Mouse (Mus musculus) limb, embryonic 11.5 days (tissue): ENCODE data around the gene Nme6. TPM values are rescaled to one million over a fixed set of nuclear protein-coding genes. Genes with fewer than 3 reads are reported as not detected.
A peak's percentile ranks its signal among the peaks of the same experiment; 100 is the strongest.

ENCODE experiments used
- ATAC-seq: fragments of 200-750 bp; cut with Nextera tagmentation; 2 replicates; pipeline ENCODE4 v1.8.0; 2017; ENCODE audit warnings: low read depth; ENCODE audit not compliant: insufficient number of reproducible peaks, low FRiP score, low TSS enrichment
- DNase-seq: peaks from one replicate; pipeline ENCODE4 v3.0.0-alpha.2; 2015; ENCODE audit warnings: low spot score
- H3K27ac ChIP-seq: fragments of 300-500 bp; sonication (generic); replicated peaks from 2 replicates; pipeline ENCODE4 v1.5.1; 2014; ENCODE audit warnings: low read depth, mild to moderate bottlenecking, low read length
- H3K27me3 ChIP-seq: fragments of 300-500 bp; sonication (generic); 2 replicates; pipeline ENCODE4 v1.6.1; 2014; ENCODE audit warnings: mild to moderate bottlenecking, low read length, mixed read lengths; ENCODE audit not compliant: control insufficient read depth, insufficient read depth
- H3K36me3 ChIP-seq: fragments of 300-500 bp; sonication (generic); 2 replicates; pipeline ENCODE4 v1.6.1; 2014; ENCODE audit warnings: mild to moderate bottlenecking, low read length, moderate library complexity, mixed read lengths; ENCODE audit not compliant: control insufficient read depth, insufficient read depth
- H3K4me1 ChIP-seq: fragments of 300-500 bp; sonication (generic); 2 replicates; pipeline ENCODE4 v1.6.1; 2014; ENCODE audit warnings: low read length, mixed read lengths; ENCODE audit not compliant: control insufficient read depth, insufficient read depth
- H3K4me2 ChIP-seq: fragments of 300-500 bp; sonication (generic); 2 replicates; pipeline ENCODE4 v1.6.1; 2014; ENCODE audit warnings: low read depth, mild to moderate bottlenecking, moderate library complexity; ENCODE audit not compliant: severe bottlenecking
- H3K4me3 ChIP-seq: fragments of 300-500 bp; sonication (generic); 2 replicates; pipeline ENCODE4 v1.5.1; 2014; ENCODE audit warnings: low read depth, low read length
- H3K9ac ChIP-seq: fragments of 300-500 bp; sonication (generic); 2 replicates; pipeline ENCODE4 v1.6.1; 2014; ENCODE audit warnings: mild to moderate bottlenecking, low read length
- H3K9me3 ChIP-seq: fragments of 300-500 bp; sonication (generic); 2 replicates; pipeline ENCODE4 v1.6.1; 2016; ENCODE audit warnings: low read length; ENCODE audit not compliant: control insufficient read depth
- WGBS: fragments of 180-500 bp; shearing (Covaris S2); extraction: QIAGEN DNeasy Blood & Tissue Kit; methylation state at CpG from one replicate; pipeline ENCODE4 v1.1.7; 2014; 5-methylcytosine and 5-hydroxymethylcytosine counted together
- polyA plus RNA-seq: library from polyadenylated mRNA; unstranded; fragments of >200 nt; fragmentation: Nextera tagmentation; extraction: Ambion mirVana; gene quantifications from 2 replicates; pipeline ENCODE4 v1.2.1, GENCODE M21; 2014

Gene Nme6
- polyA plus RNA-seq, 1 experiment from 2014 or later = 91.5 TPM

GRCm38 (mm10) chr9:109875695-109876601 lies 43.4 kb downstream of the Nme6 start:
- Histone ChIP-seq H3K9me3 (no peaks in the 10 kb centered on the region), H3K4me2 (peak overlapping the region; percentile 84), H3K9ac (peak overlapping the region; percentile 94), H3K27me3 (no peaks in the 10 kb centered on the region), H3K4me1 (peaks cover 3% of the 10 kb centered on the region; the same call in 1 of the 2 replicates), H3K4me3 (peak overlapping the region; percentile 85), H3K36me3 (peaks cover 23% of the 10 kb centered on the region; the same call in 1 of the 2 replicates), H3K27ac (peak overlapping the region; percentile 77)
- under 1% methylated on average over 64 of the region's 76 CpGs for WGBS
- ATAC-seq (peak; percentile 49), DNase-seq (peak; percentile 65)

DNA sequence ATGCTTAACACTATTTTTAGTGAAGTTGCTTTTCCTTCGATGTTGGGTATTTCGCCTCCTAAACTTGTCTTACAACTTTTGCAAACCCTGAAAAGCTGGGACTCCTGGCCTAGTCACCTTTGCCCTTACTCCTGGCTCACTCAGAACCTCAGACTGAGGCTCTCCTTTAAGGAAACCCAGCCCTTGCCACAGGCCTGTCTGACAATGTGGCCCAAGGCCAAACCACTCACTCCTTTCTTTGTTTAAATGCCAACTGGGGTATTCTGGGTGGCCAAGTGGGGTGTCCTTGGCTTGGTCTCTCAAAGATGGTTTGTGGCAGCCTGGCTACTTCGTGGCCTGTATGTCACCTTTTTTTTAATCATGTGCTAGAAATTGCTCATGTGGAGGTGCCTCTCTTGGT lies 44.2 kb downstream of the Nme6 start:
- Histone ChIP-seq H3K27ac (no peak overlapping the region), H3K36me3 (peaks cover 27% of the 10 kb centered on the region; the same call in 1 of the 2 replicates), H3K4me1 (peaks cover 3% of the 10 kb centered on the region; the same call in 1 of the 2 replicates), H3K9ac (peak overlapping the region; percentile 94), H3K4me3 (peak overlapping the region; percentile 85), H3K27me3 (no peaks in the 10 kb centered on the region), H3K9me3 (no peaks in the 10 kb centered on the region), H3K4me2 (peak overlapping the region; percentile 84)
- 7% methylated on average over 3 of the region's 3 CpGs for WGBS
- ATAC-seq = no peak
- no peak for DNase-seq

GRCm38 (mm10) chr9:109877666-109878065 lies 45.1 kb downstream of the Nme6 start:
- Histone ChIP-seq H3K9me3 (no peaks in the 10 kb centered on the region), H3K9ac (no peak overlapping the region), H3K4me3 (peak overlapping the region; percentile 85), H3K4me2 (peak overlapping the region; percentile 84), H3K4me1 (peaks cover 3% of the 10 kb centered on the region; the same call in 1 of the 2 replicates), H3K27me3 (no peaks in the 10 kb centered on the region), H3K27ac (no peak overlapping the region), H3K36me3 (peaks cover 30% of the 10 kb centered on the region; the same call in 1 of the 2 replicates)
- ATAC-seq (no peak), DNase-seq (no peak)
- WGBS = 84% methylated on average over 5 of the region's 5 CpGs

GRCm38 (mm10) chr9:109879305-109879704 lies 46.8 kb downstream of the Nme6 start:
- no peak for ATAC-seq
- no peaks in the 10 kb centered on the region for H3K27me3 ChIP-seq
- 98% methylated on average over 1 of the region's 1 CpGs for WGBS
- peaks cover 3% of the 10 kb centered on the region; the same call in 1 of the 2 replicates for H3K4me1 ChIP-seq
- DNase-seq = no peak
- no peaks in the 10 kb centered on the region for H3K9me3 ChIP-seq
- H3K9ac ChIP-seq = no peak overlapping the region
- H3K4me2 ChIP-seq = no peak overlapping the region
- H3K27ac ChIP-seq = no peak overlapping the region
- H3K4me3 ChIP-seq = no peak overlapping the region
- H3K36me3 ChIP-seq = peaks cover 35% of the 10 kb centered on the region; the same call in 1 of the 2 replicates

DNA sequence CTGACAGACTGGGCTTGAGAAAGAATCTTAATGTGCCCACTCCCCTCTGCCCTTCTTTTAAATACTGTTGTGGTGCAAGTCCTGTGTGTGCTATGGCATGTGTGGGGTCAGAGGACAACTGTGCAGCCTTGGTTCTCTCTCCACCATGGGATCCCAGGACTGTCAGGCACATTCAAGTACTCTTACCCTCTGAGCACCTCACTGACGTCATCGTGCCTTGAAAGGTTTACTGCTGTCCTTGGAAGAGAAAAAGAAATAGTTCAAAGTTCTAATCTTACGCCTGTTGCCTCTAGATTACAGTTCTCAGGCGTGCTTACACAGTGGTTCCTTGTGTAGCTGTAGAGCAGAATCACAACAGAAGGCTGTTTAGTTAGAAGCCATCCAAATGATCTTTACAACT lies 53.7 kb downstream of the Nme6 start:
- H3K4me3 ChIP-seq = no peak overlapping the region
- no peak overlapping the region for H3K9ac ChIP-seq
- no peak for ATAC-seq
- H3K9me3 ChIP-seq = no peaks in the 10 kb centered on the region
- no peaks in the 10 kb centered on the region for H3K4me1 ChIP-seq
- peaks cover 51% of the 10 kb centered on the region for H3K36me3 ChIP-seq
- H3K4me2 ChIP-seq = no peak overlapping the region
- no peak overlapping the region for H3K27ac ChIP-seq
- DNase-seq = no peak
- 84% methylated on average over 4 of the region's 4 CpGs for WGBS
- H3K27me3 ChIP-seq = no peaks in the 10 kb centered on the region

GRCm38 (mm10) chr9:109887321-109887720 lies 54.8 kb downstream of the Nme6 start:
- DNase-seq = no peak
- Histone ChIP-seq H3K9ac (no peak overlapping the region), H3K9me3 (no peaks in the 10 kb centered on the region), H3K4me3 (no peak overlapping the region), H3K27me3 (no peaks in the 10 kb centered on the region), H3K27ac (no peak overlapping the region), H3K4me2 (no peak overlapping the region), H3K36me3 (peaks cover 58% of the 10 kb centered on the region), H3K4me1 (no peaks in the 10 kb centered on the region)
- WGBS = 90% methylated on average over 5 of the region's 5 CpGs
- no peak for ATAC-seq

DNA sequence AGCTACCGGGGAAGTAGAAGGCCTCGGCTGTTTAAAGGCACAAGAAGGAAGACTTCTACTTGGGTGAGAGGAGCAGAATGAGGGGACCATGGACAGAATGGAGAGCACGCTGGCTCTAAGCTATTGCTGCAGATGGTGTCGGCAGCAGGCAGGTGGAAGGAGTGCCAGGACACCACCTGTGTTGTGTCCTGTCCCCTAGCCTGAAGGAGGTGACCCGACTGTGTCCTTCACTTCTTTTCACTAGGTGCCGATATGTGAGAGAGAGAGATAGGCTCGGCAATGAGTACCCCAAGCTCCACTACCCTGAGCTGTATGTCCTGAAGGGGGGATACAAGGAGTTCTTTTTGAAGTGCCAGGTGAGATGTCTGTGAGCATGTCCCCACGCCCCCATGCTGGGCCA lies 59.0 kb downstream of the Nme6 start:
- Histone ChIP-seq H3K27ac (no peak overlapping the region), H3K36me3 (peaks cover 46% of the 10 kb centered on the region)

More for the DNA sequence above, 59.0 kb downstream of the Nme6 start:
- no peaks in the 10 kb centered on the region for H3K27me3 ChIP-seq
- no peak for ATAC-seq
- peaks cover 5% of the 10 kb centered on the region; the same call in 1 of the 2 replicates for H3K4me1 ChIP-seq
- no peak overlapping the region for H3K4me3 ChIP-seq
- no peaks in the 10 kb centered on the region for H3K9me3 ChIP-seq
- no peak overlapping the region for H3K9ac ChIP-seq
- no peak overlapping the region for H3K4me2 ChIP-seq
- 93% methylated on average over 8 of the region's 8 CpGs for WGBS
- DNase-seq = no peak
